Mouse (Mus musculus) thymus, adult 2 months (tissue): ENCODE measurements at regions not wholly inside any gene's neighbourhood (a gene's known extent, or its start where the extent isn't known, plus 50 kb on each side); places are given as distances from the start of the nearest gene placed in this dataset.

Experiments
- CTCF ChIP-seq: fragments of 200-500 bp; IDR thresholded peaks from 2 replicates; pipeline ENCODE4 v1.5.1; 2012; ENCODE audit warnings: mild to moderate bottlenecking, control low read depth, low read length, moderate library complexity, borderline replicate concordance; ENCODE audit not compliant: control insufficient read depth, poor library complexity, insufficient read depth; ENCODE audit errors: extremely low read depth
- POLR2A ChIP-seq: fragments of 200-500 bp; IDR thresholded peaks from 2 replicates; pipeline ENCODE4 v1.6.1; 2012; ENCODE audit warnings: mild to moderate bottlenecking, low read length, control low read depth, moderate library complexity; ENCODE audit not compliant: control insufficient read depth, poor library complexity, insufficient read depth; ENCODE audit errors: extremely low read depth

DNA sequence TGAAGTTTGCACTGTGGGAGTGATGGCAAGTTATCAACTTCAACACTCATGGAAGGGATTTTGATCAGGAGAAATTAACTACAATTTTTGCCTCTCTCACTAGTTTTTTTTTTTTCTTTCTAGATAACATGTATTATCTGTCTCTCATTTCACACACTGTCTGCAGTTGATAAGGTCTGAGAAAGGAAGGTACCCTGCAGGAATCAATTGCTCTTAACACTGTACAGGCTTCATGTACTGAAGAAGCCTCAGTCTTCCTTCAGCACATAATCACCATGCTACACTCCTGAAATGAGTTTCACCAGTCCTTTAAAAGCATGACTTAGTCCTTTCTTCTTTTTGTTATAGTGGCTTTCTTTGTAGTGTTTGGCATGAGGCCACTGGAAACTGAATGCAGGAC, 108.5 kb upstream of the Gm10295 start:
- TF ChIP-seq POLR2A: no peak
- no peak for TF ChIP-seq CTCF
